Mouse (Mus musculus): ENCODE measurements around the gene Ncbp3.

Ncbp3 gene

GRCm38 (mm10) chr11:73085391-73085790 is 37.8 kb downstream of the Ncbp3 start:
- no peak for DNase-seq (ENCODE audit: low read depth, low spot score)

GRCm38 (mm10) chr11:73087700-73088480 is 40.3 kb downstream of the Ncbp3 start:
- DNase-seq (ENCODE audit: low read depth, low spot score), result no peak

GRCm38 (mm10) chr11:73090283-73090682 is 42.7 kb downstream of the Ncbp3 start, which contains the start of gene Itgae:
Gene Itgae, plus strand, starts transcription at chr11:73090583.
- DNase-seq (ENCODE audit: low read depth, low spot score), result no peak

GRCm38 (mm10) chr11:73090826-73091225 is 43.2 kb downstream of the Ncbp3 start:
- no peak for DNase-seq (ENCODE audit: low read depth, low spot score)

GRCm38 (mm10) chr11:73092057-73092456 is 44.5 kb downstream of the Ncbp3 start:
- no peak for DNase-seq (ENCODE audit: low read depth, low spot score)

GRCm38 (mm10) chr11:73092877-73093276 is 45.3 kb downstream of the Ncbp3 start:
- no peak for DNase-seq (ENCODE audit: low read depth, low spot score)

GRCm38 (mm10) chr11:73094231-73094995 is 46.8 kb downstream of the Ncbp3 start:
- no peak for DNase-seq (ENCODE audit: low read depth, low spot score)

- peak; percentile 40 for DNase-seq (ENCODE audit: low read depth, low spot score)
Measured at GRCm38 (mm10) chr11:73098860-73099259, 51.3 kb downstream of the Ncbp3 start.

- no peak for DNase-seq (ENCODE audit: low read depth, low spot score)
Measured at GRCm38 (mm10) chr11:73099976-73100750, 52.6 kb downstream of the Ncbp3 start.

- DNase-seq (ENCODE audit: low read depth, low spot score), result no peak
Measured at GRCm38 (mm10) chr11:73101308-73101707, 53.7 kb downstream of the Ncbp3 start.

GRCm38 (mm10) chr11:73105246-73105645 is 57.7 kb downstream of the Ncbp3 start:
- DNase-seq (ENCODE audit: low read depth, low spot score), result no peak

- DNase-seq (ENCODE audit: low read depth, low spot score), result peak; percentile 29
Measured at GRCm38 (mm10) chr11:73107358-73107757, 59.8 kb downstream of the Ncbp3 start.

- DNase-seq (ENCODE audit: low read depth, low spot score), result no peak
Measured at GRCm38 (mm10) chr11:73108195-73108897, 60.8 kb downstream of the Ncbp3 start.

GRCm38 (mm10) chr11:73108898-73109625 is 61.5 kb downstream of the Ncbp3 start:
- DNase-seq (ENCODE audit: low read depth, low spot score), result no peak

- DNase-seq (ENCODE audit: low read depth, low spot score), result no peak
Measured at GRCm38 (mm10) chr11:73109941-73110340, 62.4 kb downstream of the Ncbp3 start.

- DNase-seq (ENCODE audit: low read depth, low spot score), result no peak
Measured at GRCm38 (mm10) chr11:73111414-73111813, 63.8 kb downstream of the Ncbp3 start.

GRCm38 (mm10) chr11:73126495-73126894 is 78.9 kb downstream of the Ncbp3 start:
- DNase-seq (ENCODE audit: low read depth, low spot score), result no peak

- DNase-seq (ENCODE audit: low read depth, low spot score), result peak; percentile 65
Measured at GRCm38 (mm10) chr11:73131020-73131419, 83.4 kb downstream of the Ncbp3 start.

- peak; percentile 63 for DNase-seq (ENCODE audit: low read depth, low spot score)
Measured at GRCm38 (mm10) chr11:73132999-73133398, 85.4 kb downstream of the Ncbp3 start.

GRCm38 (mm10) chr11:73134222-73134621 is 86.6 kb downstream of the Ncbp3 start:
- DNase-seq (ENCODE audit: low read depth, low spot score), result peak; percentile 32

GRCm38 (mm10) chr11:73136587-73136986 is 89.0 kb downstream of the Ncbp3 start:
- DNase-seq (ENCODE audit: low read depth, low spot score), result no peak
